Mouse (Mus musculus): ENCODE measurements around the gene Gabrd.

Gabrd gene

GRCm38 (mm10) chr4:155382752-155383151 is 15.2 kb downstream of the Gabrd start:
- DNase-seq (ENCODE audit: low spot score in 2 of 2), result peak in 1 of 2 experiments; percentile 58

GRCm38 (mm10) chr4:155381974-155382373 is 15.9 kb downstream of the Gabrd start:
- DNase-seq (ENCODE audit: low spot score in 2 of 2), result no peak

DNA sequence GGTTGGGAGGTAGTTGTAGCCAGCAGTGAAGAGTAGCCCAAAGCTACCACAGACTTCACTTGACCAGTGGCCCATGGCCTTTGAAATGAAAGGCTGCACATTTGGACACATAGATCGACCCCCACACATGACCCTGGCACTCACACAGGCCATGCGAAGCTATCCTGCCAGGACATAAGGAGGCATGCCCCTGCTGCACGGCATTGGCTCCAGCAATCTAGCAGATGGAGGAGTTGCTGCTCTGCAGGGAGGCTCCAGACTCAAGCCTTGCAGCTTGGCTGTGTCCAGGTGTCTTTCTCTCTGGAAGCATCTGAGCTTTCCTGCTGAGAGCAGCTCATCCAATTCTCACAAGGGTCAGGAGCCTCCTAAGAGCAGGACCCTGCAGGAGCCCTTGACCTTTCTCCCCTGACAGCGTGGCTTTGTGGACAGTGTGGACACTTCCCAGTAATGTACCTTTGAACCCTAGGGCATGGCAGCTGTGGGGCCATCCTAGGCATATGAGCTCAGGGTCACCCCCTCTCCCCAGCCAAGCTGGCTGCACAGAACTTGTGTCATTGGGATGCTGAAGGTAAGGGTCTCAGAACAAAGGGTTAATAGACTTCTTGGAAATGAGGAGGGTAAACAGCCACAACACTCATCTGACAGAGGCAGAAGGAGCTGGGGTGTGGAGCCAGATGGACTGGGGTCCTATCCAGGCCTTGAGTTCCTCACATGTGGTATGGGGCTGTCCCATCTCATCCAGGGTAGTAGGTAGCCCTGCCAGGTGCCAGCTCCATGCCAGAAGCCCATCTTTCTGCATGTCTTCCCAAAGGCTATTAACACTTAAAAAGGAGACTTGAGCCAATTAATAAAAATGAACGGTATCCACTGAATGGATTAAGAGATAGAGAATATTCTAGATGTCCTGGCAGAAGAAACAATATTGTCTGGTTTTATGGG is 25.8 kb downstream of the Gabrd start:
- no peak for DNase-seq (ENCODE audit: low spot score in 2 of 2)

DNA sequence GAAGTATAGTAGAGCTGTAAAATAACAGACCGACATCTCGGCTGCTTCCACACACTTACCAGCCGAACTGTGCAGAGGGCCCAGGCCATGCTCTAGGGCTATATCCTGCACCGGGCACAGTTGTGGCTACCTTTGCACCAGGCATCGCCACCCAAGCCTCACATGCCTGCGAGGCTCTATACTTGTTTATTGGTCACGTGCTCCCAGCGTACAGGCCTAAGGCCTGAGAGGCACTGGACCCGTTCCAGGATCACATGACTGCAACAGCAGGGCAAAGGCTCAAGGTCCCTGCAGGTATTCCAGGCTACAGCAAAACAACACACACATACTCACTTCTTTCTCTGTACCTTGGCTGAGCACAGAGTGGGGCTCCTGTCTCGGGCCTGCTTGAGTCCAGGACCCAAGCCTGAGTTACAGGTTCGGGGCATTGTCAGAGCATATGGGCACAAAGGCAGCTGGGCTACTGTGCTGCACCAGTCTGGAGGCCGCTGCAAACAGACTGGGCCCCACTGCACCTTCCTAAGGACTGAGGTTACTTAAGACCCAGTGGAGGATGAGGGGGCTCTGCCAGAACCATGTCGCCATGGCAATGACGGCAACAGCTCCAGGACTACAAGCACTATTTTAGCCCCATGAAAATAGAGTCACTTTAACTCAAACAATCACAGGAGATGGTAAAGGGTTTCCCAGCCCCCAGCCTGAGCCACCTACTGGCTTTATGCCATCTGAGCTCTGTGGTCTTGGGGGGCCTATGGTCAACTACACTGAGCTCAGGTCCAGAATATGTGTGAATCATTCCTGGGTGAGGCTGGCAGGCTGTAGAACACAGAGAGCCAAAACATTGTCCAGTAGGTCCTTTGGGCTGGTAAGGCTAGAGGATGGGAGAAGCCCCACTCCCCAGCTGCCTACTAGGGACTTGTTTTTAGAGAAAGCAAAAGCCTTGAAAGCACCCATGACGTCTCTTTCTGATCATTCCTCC is 26.9 kb downstream of the Gabrd start:
- DNase-seq (ENCODE audit: low spot score in 2 of 2), result no peak

DNA sequence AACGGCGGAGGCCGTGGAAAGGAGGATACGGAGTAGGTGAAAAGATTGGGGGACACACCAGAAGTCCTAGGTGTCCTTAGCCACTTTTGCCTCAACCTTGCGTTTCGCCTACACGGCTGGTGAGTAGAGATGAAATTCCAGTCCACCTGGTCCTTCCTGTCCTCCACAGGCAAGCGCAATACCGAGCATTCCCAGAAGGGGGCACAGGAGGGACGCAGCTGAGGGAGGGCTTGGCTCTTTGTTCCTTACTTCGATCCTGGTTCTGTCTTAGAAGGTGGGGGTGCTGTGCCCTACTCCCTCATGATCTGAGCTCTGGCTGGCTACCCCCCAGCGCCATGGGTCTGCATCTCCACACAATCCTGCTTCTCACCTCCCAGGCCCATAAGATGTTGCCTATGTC is 29.2 kb downstream of the Gabrd start:
- DNase-seq (ENCODE audit: low spot score in 2 of 2), result peak; percentile 56 to 71

DNA sequence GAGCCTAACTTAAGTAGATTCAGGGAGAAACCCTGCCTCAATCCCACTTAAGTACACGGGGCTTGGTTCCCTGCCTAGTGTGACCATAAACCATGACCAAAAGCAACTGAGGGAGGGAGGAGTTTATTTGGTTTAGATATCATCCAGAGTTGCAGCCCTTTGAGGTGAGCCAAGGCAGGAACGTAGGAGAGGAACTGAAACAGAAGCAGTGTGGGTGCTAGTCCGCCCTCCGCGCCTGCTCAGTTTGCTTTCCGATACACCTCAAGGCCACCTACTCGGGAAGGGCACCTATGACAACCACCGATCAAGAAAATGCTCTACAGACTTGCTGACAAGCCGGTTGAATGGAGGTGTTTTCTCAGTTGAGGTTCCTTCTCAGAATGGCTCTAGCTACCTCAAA is 30.2 kb downstream of the Gabrd start:
- DNase-seq (ENCODE audit: low spot score in 2 of 2), result no peak

DNA sequence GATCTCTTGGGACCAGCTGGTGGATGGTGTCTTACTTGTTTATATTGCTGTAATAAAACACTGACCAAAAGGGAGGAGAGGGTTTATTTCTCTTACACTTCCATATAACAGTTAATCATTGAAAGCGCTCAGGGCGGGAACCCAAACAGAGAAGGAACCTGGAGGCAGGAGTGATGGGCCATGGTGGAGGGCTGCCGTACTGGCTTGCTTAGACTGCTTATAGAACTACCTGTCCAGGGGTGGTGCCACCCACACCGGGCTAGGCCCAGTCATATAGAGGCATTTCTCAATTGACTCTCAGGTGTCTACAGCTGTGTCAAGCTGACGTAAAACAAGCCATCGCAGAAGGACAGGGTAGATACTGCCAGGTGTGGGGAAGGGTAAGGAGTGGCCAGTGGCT is 31.1 kb downstream of the Gabrd start:
- DNase-seq (ENCODE audit: low spot score in 2 of 2), result no peak

- no peak for DNase-seq (ENCODE audit: low spot score in 2 of 2)
These were observed 35.5 kb downstream of the Gabrd start for GRCm38 (mm10) chr4:155362443-155362842.

DNA sequence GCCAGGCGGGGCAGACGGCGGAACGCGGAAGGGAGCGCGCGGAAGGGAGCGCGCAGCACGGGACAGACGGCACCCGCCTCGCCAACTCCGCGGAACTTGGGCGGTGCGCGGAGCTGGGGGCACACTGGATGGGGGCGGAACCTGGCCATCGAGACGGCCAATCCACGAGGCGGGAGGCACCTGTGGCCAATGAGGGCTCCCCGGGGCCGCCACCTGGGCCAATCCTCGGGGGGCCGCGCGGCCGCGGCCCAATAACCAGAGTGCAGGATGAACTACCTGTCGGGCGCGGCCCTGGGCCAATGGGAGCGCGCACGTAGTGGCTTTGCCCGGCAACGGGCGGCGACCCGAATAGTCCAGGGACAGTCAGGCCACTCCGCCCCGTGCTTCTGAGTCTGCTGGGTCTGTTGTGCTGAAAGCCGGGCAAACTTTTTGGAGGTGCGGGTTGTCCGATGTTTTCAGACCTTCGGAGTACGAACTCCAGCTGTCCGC is 36.6 kb downstream of the Gabrd start, which contains the start of gene Prkcz:
Gene Prkcz, minus strand, starts transcription at position 59 of the 489 bp plus-strand sequence.
- DNase-seq (ENCODE audit: low spot score in 2 of 2), result no peak

- DNase-seq (ENCODE audit: low spot score in 2 of 2), result no peak
These were observed 37.1 kb downstream of the Gabrd start for GRCm38 (mm10) chr4:155360856-155361255.

GRCm38 (mm10) chr4:155359560-155360464 is 38.1 kb downstream of the Gabrd start:
- no peak for DNase-seq (ENCODE audit: low spot score in 2 of 2)

DNA sequence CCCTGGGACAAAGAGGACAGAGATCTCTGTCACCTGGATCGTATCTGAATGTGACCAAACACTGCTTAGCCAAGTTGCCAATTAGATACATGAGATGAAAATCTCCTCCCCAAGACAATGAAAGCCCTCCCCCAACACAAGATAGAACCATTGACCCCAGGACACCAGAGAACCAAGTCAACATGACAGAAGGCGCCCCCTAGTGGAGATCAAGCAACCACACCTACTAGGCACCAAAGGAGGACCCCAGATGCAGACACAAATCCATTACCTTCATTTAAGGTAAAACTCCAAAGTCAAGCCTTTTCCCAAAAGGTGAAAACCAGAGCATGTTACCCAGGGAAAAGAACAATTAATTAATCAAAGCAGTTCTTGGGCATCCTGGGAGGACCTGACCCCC is 40.3 kb downstream of the Gabrd start:
- DNase-seq (ENCODE audit: low spot score in 2 of 2), result no peak

DNA sequence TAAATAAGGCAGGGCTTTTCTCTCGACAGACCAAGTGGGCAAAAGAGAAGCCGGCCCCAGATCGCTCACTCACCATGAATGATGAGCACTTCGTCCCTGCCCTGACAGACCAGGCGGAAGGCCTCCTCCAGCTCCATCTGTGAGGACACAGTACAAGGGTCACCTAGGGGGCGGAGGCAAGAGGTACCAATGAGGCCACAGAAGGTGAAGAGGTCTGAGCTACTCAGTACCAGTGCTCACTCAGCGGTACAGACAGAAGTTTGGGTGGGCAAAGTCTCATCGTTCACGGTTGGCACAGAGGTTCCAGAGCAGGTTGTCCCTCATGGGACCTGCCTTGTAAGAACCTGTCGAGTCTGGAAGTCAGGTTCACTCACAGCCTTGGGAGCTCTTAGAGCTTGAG is 41.6 kb downstream of the Gabrd start:
- no peak for DNase-seq (ENCODE audit: low spot score in 2 of 2)

DNA sequence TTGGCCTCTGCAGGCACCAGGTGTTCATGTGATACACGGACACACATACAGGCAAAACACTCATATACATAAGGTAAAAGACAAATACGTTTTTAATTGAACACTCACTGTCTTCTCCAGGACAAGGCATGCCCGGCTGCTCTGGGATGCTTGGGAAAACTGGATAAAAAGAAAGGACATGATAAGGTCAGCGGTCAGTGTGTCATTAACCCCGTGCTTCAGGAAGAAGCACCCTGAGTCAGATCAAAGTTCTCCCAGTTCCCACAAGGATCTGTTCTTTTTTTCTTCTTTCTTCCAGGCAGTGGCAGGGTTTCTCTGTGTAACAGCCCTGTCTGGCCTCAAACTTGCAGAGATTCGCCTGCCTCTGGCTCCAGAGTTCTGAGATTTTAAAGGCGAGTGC is 43.4 kb downstream of the Gabrd start:
- DNase-seq (ENCODE audit: low spot score in 2 of 2), result no peak

GRCm38 (mm10) chr4:155354035-155354434 is 43.9 kb downstream of the Gabrd start:
- DNase-seq (ENCODE audit: low spot score in 2 of 2), result no peak

DNA sequence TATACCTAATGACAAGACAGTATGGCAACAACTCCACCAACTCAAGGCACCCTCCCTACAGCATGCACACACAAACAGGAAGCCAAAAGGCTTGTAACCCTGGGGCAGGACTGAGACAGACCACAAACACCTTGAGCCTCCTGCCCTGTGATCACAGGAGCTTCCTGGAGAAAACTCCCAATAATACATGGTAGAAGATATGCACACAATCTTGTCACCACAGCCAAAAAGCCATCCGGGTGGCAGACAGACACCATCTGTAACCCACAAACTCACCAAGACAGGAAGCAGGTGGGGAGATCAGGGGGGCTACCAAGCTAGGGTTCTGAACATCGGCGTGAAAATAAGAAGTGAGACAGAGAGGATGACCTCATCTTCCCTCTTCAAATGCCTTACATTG is 45.3 kb downstream of the Gabrd start:
- no peak for DNase-seq (ENCODE audit: low spot score in 2 of 2)

GRCm38 (mm10) chr4:155346350-155346749 is 51.6 kb downstream of the Gabrd start:
- no peak for DNase-seq (ENCODE audit: low spot score in 2 of 2)

DNA sequence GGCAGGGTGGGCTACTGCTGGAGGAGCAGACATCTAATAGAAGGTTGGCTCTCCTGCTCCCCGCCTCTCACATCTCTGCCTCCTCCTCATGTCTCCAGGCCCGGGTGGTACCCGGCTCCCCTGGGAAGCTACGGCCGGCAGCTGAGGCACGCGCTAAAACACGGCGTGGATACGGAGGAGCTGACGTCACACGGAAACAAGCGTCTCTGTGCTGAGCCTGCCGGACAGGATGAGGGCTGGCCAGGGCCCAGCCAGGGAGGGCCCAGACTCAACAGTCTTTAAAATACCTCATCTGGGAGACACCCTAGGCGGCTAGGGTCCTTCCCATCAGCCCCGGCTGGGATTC is 52.3 kb downstream of the Gabrd start:
- DNase-seq (ENCODE audit: low spot score in 2 of 2), result peak; percentile 71 to 80

DNA sequence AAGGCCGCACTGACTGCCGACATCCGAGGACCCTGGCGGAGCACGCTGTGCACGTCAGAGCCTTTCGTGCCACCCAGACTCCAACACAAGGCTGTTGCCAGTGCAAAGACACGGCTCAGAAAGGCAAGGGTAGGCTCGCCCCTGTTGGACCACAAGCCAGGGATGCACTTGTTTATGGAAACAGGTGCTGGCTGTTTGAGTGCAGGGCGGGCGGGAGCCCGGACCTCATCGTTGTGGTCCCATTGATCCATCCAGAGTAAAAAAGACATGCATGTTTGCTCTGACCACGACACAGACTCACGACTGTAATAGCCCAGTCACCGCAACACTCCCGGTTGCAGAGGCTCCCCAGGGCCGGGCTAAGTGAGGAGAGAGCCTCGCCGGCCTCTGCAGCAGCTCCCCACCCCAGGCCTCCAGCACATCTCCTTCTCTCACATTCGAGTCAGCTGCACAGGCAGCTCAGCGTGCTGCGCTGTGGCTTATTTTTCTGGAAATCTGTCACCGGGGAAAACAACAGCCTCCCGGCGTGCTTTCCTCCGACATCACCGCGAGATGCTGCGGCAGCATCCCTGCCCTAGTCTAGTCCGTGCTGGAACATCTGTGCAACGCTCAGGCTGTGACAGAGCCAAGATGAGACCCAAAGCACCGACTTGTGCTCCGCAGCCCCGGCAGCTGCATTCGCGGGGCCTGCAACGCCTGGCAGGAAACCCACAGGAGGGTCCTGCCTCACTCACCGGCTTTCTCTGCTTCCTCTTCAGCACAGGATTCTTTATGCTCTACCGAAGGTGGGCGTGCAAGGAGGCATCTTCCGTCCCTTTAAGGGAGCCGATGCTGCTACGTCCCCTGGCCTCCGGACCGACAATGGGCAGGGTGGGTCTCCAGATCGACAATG is 53.0 kb downstream of the Gabrd start:
- DNase-seq (ENCODE audit: low spot score in 2 of 2), result peak; percentile 28 to 34

- DNase-seq (ENCODE audit: low spot score in 2 of 2), result peak in 1 of 2 experiments; percentile 25
These were observed 53.7 kb downstream of the Gabrd start for GRCm38 (mm10) chr4:155344299-155344600.

Data from frontal cortex, postnatal 14 days (tissue).